ENCODE assay signal across 15 mouse cellular contexts in the genomic region with DNA sequence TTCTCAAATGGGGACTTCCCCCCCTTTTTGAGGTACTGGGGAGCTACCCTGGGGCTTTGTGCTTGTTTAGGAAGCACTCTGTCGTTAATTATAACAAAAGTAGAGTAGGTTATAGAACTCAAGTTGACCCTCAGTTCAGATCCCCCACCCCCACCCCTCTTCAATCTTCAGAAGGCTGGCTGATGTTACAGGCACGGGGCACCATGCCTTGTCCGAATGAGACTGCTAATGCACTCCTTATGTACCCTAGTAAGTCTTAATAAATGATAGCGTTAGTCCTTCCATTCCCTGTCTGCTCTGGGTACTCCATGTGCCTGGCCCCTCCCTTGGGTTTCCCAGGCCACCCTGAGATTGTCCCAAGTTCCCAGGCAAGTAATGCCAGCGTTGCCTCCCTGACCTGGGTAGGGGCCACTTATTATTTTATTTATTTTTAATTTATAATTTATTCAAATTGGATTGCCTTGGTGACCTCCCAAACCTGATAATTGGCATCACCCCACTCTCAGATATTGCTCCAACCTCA. TPM values are rescaled to one million over a fixed set of nuclear protein-coding genes. Genes with fewer than 3 reads are reported as not detected.
A peak's percentile ranks its signal among the peaks of the same experiment; 100 is the strongest.
DNase-seq lines count a peak whose midpoint lies in the region; ATAC-seq and TF ChIP-seq lines count a peak whose summit lies in the region.
"Had no signal": no experiment of that assay in that cellular context is flagged by ENCODE, and none has a peak within 500 bp of the region (broad histone marks: within the 10 kb centered on the region; RNA-seq: fewer than 3 reads in every experiment).

No protein-coding gene starts in this region.

- H3K9ac ChIP-seq in heart, embryonic 12.5 days = no peak overlapping the region
- no peak overlapping the region for H3K9ac ChIP-seq in lung, embryonic 14.5 days
- H3K9ac ChIP-seq in embryonic facial prominence, embryonic 15.5 days = no peak overlapping the region
- H3K9ac ChIP-seq in forebrain, embryonic 16.5 days (replicated peaks; ENCODE audit: low read depth, low read length) = no peak overlapping the region
- H3K9ac ChIP-seq: neural tube, embryonic 12.5 days had no signal

- no peak for ATAC-seq in heart, embryonic 12.5 days (ENCODE audit: insufficient number of reproducible peaks, low FRiP score)
- ATAC-seq in lung, embryonic 14.5 days (ENCODE audit: insufficient read depth) = no peak
- ATAC-seq in embryonic facial prominence, embryonic 15.5 days (ENCODE audit: insufficient number of reproducible peaks, low FRiP score, low TSS enrichment, low read depth) = no peak
- ATAC-seq in forebrain, embryonic 16.5 days = no peak
- ATAC-seq: forebrain, embryonic 14.5 days had no signal

- H3ac ChIP-seq in myocyte (ENCODE audit: control insufficient read depth, insufficient read length) = no peak overlapping the region

- TF ChIP-seq POLR2A in myocyte (IDR thresholded peaks at IDR 0.05; ENCODE audit: insufficient read length, low read depth) = no peak

- H3K79me2 ChIP-seq in myocyte (ENCODE audit: control insufficient read depth, insufficient read depth) = no peaks in the 10 kb centered on the region

- H3K27ac ChIP-seq in heart, embryonic 12.5 days (ENCODE audit: poor library complexity, severe bottlenecking) = peak overlapping the region; percentile 93
- peak overlapping the region; percentile 96 for H3K27ac ChIP-seq in lung, embryonic 14.5 days (ENCODE audit: low read depth)
- peak overlapping the region; percentile 93 for H3K27ac ChIP-seq in embryonic facial prominence, embryonic 15.5 days (replicated peaks)
- H3K27ac ChIP-seq in forebrain, embryonic 16.5 days (ENCODE audit: low read length) = no peak overlapping the region
- H3K27ac ChIP-seq: layer of hippocampus, adult 2 months had no signal

- WGBS in heart, embryonic 12.5 days = 44% methylated on average over 5 of the region's 5 CpGs
- 24% methylated on average over 5 of the region's 5 CpGs for WGBS in lung, embryonic 14.5 days
- 19% methylated on average over 5 of the region's 5 CpGs for WGBS in embryonic facial prominence, embryonic 15.5 days
- 47% methylated on average over 5 of the region's 5 CpGs for WGBS in forebrain, embryonic 16.5 days

- H3K36me3 ChIP-seq in heart, embryonic 12.5 days = no peaks in the 10 kb centered on the region
- no peaks in the 10 kb centered on the region for H3K36me3 ChIP-seq in lung, embryonic 14.5 days (ENCODE audit: insufficient read depth)
- no peaks in the 10 kb centered on the region for H3K36me3 ChIP-seq in embryonic facial prominence, embryonic 15.5 days
- no peaks in the 10 kb centered on the region for H3K36me3 ChIP-seq in myocyte (ENCODE audit: control insufficient read depth, insufficient read depth)
- no peaks in the 10 kb centered on the region for H3K36me3 ChIP-seq in forebrain, embryonic 16.5 days (ENCODE audit: control insufficient read depth, insufficient read depth)
- H3K36me3 ChIP-seq: midbrain, embryonic 10.5 days; neural tube, embryonic 12.5 days had no signal

- no peak overlapping the region for H3K4me2 ChIP-seq in heart, embryonic 12.5 days
- no peak overlapping the region for H3K4me2 ChIP-seq in lung, embryonic 14.5 days
- H3K4me2 ChIP-seq in embryonic facial prominence, embryonic 15.5 days (replicated peaks) = no peak overlapping the region
- H3K4me2 ChIP-seq in myocyte (ENCODE audit: low read depth) = peak overlapping the region; percentile 31
- H3K4me2 ChIP-seq in forebrain, embryonic 16.5 days (ENCODE audit: low read length) = no peak overlapping the region
- H3K4me2 ChIP-seq: neural tube, embryonic 12.5 days had no signal

- no peaks in the 10 kb centered on the region for H3K27me3 ChIP-seq in heart, embryonic 12.5 days (replicated peaks)
- no peaks in the 10 kb centered on the region for H3K27me3 ChIP-seq in lung, embryonic 14.5 days (ENCODE audit: insufficient read depth, low read length)
- H3K27me3 ChIP-seq in embryonic facial prominence, embryonic 15.5 days = no peaks in the 10 kb centered on the region
- H3K27me3 ChIP-seq in myocyte (ENCODE audit: control insufficient read depth, insufficient read depth, insufficient read length) = no peaks in the 10 kb centered on the region
- H3K27me3 ChIP-seq in forebrain, embryonic 16.5 days (replicated peaks; ENCODE audit: control insufficient read depth, insufficient read depth, low read length) = no peaks in the 10 kb centered on the region
- H3K27me3 ChIP-seq: neural tube, embryonic 12.5 days had no signal

- TF ChIP-seq CTCF in lung, embryonic 14.5 days (IDR thresholded peaks at IDR 0.05; ENCODE audit: low read depth) = no peak

- H3K4me3 ChIP-seq in heart, embryonic 12.5 days = no peak overlapping the region
- H3K4me3 ChIP-seq in lung, embryonic 14.5 days (ENCODE audit: low read depth, low read length) = no peak overlapping the region
- H3K4me3 ChIP-seq in embryonic facial prominence, embryonic 15.5 days (replicated peaks) = no peak overlapping the region
- no peak overlapping the region for H3K4me3 ChIP-seq in myocyte
- H3K4me3 ChIP-seq in forebrain, embryonic 16.5 days (replicated peaks; ENCODE audit: low read length) = no peak overlapping the region
- H3K4me3 ChIP-seq: layer of hippocampus, adult 2 months; midbrain, embryonic 10.5 days; neural tube, embryonic 12.5 days had no signal

- H3K9me3 ChIP-seq in heart, embryonic 12.5 days (replicated peaks) = no peaks in the 10 kb centered on the region
- no peaks in the 10 kb centered on the region for H3K9me3 ChIP-seq in lung, embryonic 14.5 days (ENCODE audit: low read depth, low read length)
- no peaks in the 10 kb centered on the region for H3K9me3 ChIP-seq in embryonic facial prominence, embryonic 15.5 days (replicated peaks)
- no peaks in the 10 kb centered on the region for H3K9me3 ChIP-seq in forebrain, embryonic 16.5 days (ENCODE audit: control insufficient read depth, low read length)
- H3K9me3 ChIP-seq: midbrain, embryonic 10.5 days; neural tube, embryonic 12.5 days had no signal

- no peak for DNase-seq in heart, adult 8-10 months (ENCODE audit: low spot score)
- DNase-seq in lung, embryonic 14.5 days = no peak
- no peak for DNase-seq in lung, postnatal 4 days
- no peak for DNase-seq in gastrocnemius, adult 8-10 months (ENCODE audit: low spot score in 2 of 2)
- DNase-seq: adrenal gland, postnatal 25 days; cerebellum, adult 9-10 months; thymus, adult 18-20 months had no signal

- peaks cover 67% of the 10 kb centered on the region for H3K4me1 ChIP-seq in heart, embryonic 12.5 days (replicated peaks)
- H3K4me1 ChIP-seq in lung, embryonic 14.5 days (ENCODE audit: insufficient read depth) = peaks cover 24% of the 10 kb centered on the region
- H3K4me1 ChIP-seq in embryonic facial prominence, embryonic 15.5 days = peaks cover 38% of the 10 kb centered on the region
- no peaks in the 10 kb centered on the region for H3K4me1 ChIP-seq in forebrain, embryonic 16.5 days (replicated peaks; ENCODE audit: control insufficient read depth, insufficient read depth, low read length)

TF ChIP-seq in myocyte, 11 proteins besides CTCF, POLR2A, EP300 and RAD21:
- no peak for TF ChIP-seq TCF3 (IDR thresholded peaks at IDR 0.05; ENCODE audit: insufficient read length, low read depth)
- TF ChIP-seq REST (IDR thresholded peaks at IDR 0.05; ENCODE audit: insufficient read depth, insufficient read length) = no peak
- no peak for TF ChIP-seq TCF12 (IDR thresholded peaks at IDR 0.05; ENCODE audit: insufficient read depth, poor library complexity, severe bottlenecking)
- no peak for TF ChIP-seq CEBPB (IDR thresholded peaks at IDR 0.05; ENCODE audit: insufficient read depth, poor library complexity, severe bottlenecking)
- TF ChIP-seq E2F4 (IDR thresholded peaks at IDR 0.05; ENCODE audit: insufficient read depth) = no peak
- no peak for TF ChIP-seq USF1 (IDR thresholded peaks at IDR 0.05; ENCODE audit: low read depth)
- TF ChIP-seq MAX (IDR thresholded peaks at IDR 0.05; ENCODE audit: low read depth) = no peak
- no peak for TF ChIP-seq POLR2AphosphoS2 (IDR thresholded peaks at IDR 0.05; ENCODE audit: insufficient read length, low read depth)
- TF ChIP-seq MYOG (IDR thresholded peaks at IDR 0.05; ENCODE audit: control insufficient read depth in 1 of 3, insufficient read depth in 1 of 3, insufficient read length in 2 of 3, low read depth in 2 of 3) = no peak
- TF ChIP-seq SRF (IDR thresholded peaks at IDR 0.05; ENCODE audit: control insufficient read depth, insufficient read length, low read depth) = no peak
- TF ChIP-seq MYOD1 (IDR thresholded peaks at IDR 0.05; ENCODE audit: control insufficient read depth in 1 of 3, insufficient read length in 2 of 3, low read depth in 2 of 3) = no peak

RNA-seq across cellular contexts. Expression of a gene that starts 46.3 kb away (rescaled TPM):
- 0.12 and 0.23 TPM in 2 replicates for polyA plus RNA-seq in heart, embryonic 12.5 days (2016; fragmentation: Nextera tagmentation; extraction: Ambion mirVana)
- total RNA-seq in heart, adult 8-10 months (2022) = under 1 TPM; 0.05 to 0.22 (median 0.12) TPM
- polyA plus RNA-seq in lung, embryonic 14.5 days (2014; fragmentation: Nextera tagmentation; extraction: Ambion mirVana) = 1.8 and 2.0 TPM in 2 replicates
- 0.46 and 0.68 TPM in 2 replicates for polyA plus RNA-seq in embryonic facial prominence, embryonic 15.5 days (2015; fragmentation: Nextera tagmentation; extraction: Ambion mirVana)
- polyA plus RNA-seq in myocyte (2012; fragmentation: generic; extraction: Trizol) = not detected
- polyA plus RNA-seq in forebrain, embryonic 16.5 days (2015; fragmentation: Nextera tagmentation; extraction: Ambion mirVana) = 0.06 TPM in 1 of 2 replicates, not detected in the other
- under 1 TPM; 0.16 to 0.25 (median 0.21) TPM for total RNA-seq in gastrocnemius, adult 8-10 months (2022)
- total RNA-seq: adrenal gland, postnatal 25 days had no signal
- polyA plus RNA-seq: neural tube, embryonic 12.5 days had no signal
